Mouse (Mus musculus): Measurements from ENCODE around the gene Capn1.

DNA sequence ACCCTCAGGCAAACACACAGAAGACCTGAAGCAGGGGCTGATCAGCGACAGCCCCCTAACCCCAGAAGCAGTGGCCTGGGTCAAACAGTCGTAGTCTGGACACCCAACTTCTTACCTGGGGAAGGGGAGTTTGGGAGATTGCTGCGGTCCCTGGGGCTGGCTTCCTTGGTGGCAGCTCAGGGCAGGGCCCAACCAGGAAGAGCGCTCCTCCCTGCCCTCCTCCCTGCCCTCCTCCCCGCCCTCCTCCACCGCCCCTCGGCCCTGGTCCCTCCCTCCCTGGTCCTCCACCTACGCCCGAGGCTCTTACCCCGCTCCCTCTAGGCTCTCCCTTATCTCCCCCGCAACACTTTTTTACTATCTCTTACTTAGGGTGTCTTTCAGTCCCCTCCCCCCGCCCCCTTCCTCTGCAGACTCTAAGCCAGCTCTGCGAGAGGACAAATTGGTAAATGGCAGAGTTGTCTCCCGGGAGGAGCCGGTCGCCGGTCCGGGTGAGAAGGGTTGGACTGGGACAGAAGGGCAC, 646 bp downstream of the Capn1 start:
- TF ChIP-seq POLR2A (IDR thresholded peaks at IDR 0.05; ENCODE audit: borderline replicate concordance, extremely low read depth, low read depth, low read length) (0 out of 2 replicates have a peak, but pooled peaks have one; percentile 40), CTCF (IDR thresholded peaks at IDR 0.05; ENCODE audit: insufficient read depth, low read length) (no peak)

All from lung, adult 2 months (tissue).